Mouse (Mus musculus): Measurements from ENCODE around the gene Cenpa. TPM values are rescaled to one million over a fixed set of nuclear protein-coding genes. Genes with fewer than 3 reads are reported as not detected.

Gene Cenpa
- 1 to 10 TPM; 8.1 to 9.5 TPM for total RNA-seq (2021)
- long read RNA-seq, experiment 1, partial matches to known transcripts, result 0 of 8 reads
- long read RNA-seq, experiment 1, other reads (novel, unspliced or antisense), result 2 of 8 reads
- long read RNA-seq, experiment 2, partial matches to known transcripts, result 0 of 3 reads
- long read RNA-seq, experiment 2, other reads (novel, unspliced or antisense), result 0 of 3 reads

GRCm38 (mm10) chr5:30666391-30667195 is at the start of gene Cenpa:
Gene Cenpa, plus strand, starts transcription at chr5:30666777.
- intact Hi-C loops (cut with DNase I), result no loop called here
- peak; percentile 93 to 98 for DNase-seq (ENCODE audit: low spot score in 2 of 2)

- intact Hi-C loops (cut with DNase I), result no loop called here
- no peak for DNase-seq (ENCODE audit: low spot score in 2 of 2)
These were observed 49.2 kb upstream of the Cenpa start for GRCm38 (mm10) chr5:30617357-30617756.

GRCm38 (mm10) chr5:30617851-30618250 is 48.7 kb upstream of the Cenpa start:
- DNase-seq (ENCODE audit: low spot score in 2 of 2), result no peak
- intact Hi-C loops (cut with DNase I), result no loop called here

GRCm38 (mm10) chr5:30618376-30619003 is 48.1 kb upstream of the Cenpa start:
- intact Hi-C loops (cut with DNase I), result no loop called here
- DNase-seq (ENCODE audit: low spot score in 2 of 2), result no peak

- intact Hi-C loops (cut with DNase I), result no loop called here
- DNase-seq (ENCODE audit: low spot score in 2 of 2), result no peak
These were observed 47.4 kb upstream of the Cenpa start for GRCm38 (mm10) chr5:30619211-30619610.

GRCm38 (mm10) chr5:30620567-30620966 is 46.0 kb upstream of the Cenpa start:
- intact Hi-C loops (cut with DNase I), result no loop called here
- DNase-seq (ENCODE audit: low spot score in 2 of 2), result no peak

- intact Hi-C loops (cut with DNase I), result no loop called here
- no peak for DNase-seq (ENCODE audit: low spot score in 2 of 2)
These were observed 45.3 kb upstream of the Cenpa start for GRCm38 (mm10) chr5:30621211-30621790.

GRCm38 (mm10) chr5:30621844-30622176 is 44.8 kb upstream of the Cenpa start:
- no peak for DNase-seq (ENCODE audit: low spot score in 2 of 2)
- intact Hi-C loops (cut with DNase I), result no loop called here

- intact Hi-C loops (cut with DNase I), result no loop called here
These were observed 44.3 kb upstream of the Cenpa start for GRCm38 (mm10) chr5:30622177-30622840.

GRCm38 (mm10) chr5:30622841-30623185 is 43.8 kb upstream of the Cenpa start:
- intact Hi-C loops (cut with DNase I), result no loop called here
- no peak for DNase-seq (ENCODE audit: low spot score in 2 of 2)

More at GRCm38 (mm10) chr5:30622177-30622840, 44.3 kb upstream of the Cenpa start:
- DNase-seq (ENCODE audit: low spot score in 2 of 2), result peak in 1 of 2 experiments; percentile 33

- intact Hi-C loops (cut with DNase I), result no loop called here
These were observed 43.2 kb upstream of the Cenpa start for GRCm38 (mm10) chr5:30623380-30623779.

GRCm38 (mm10) chr5:30624311-30624710 is 42.3 kb upstream of the Cenpa start:
- intact Hi-C loops (cut with DNase I), result no loop called here
- no peak for DNase-seq (ENCODE audit: low spot score in 2 of 2)

More at GRCm38 (mm10) chr5:30623380-30623779, 43.2 kb upstream of the Cenpa start:
- no peak for DNase-seq (ENCODE audit: low spot score in 2 of 2)

GRCm38 (mm10) chr5:30624908-30625307 is 41.7 kb upstream of the Cenpa start:
- DNase-seq (ENCODE audit: low spot score in 2 of 2), result no peak
- intact Hi-C loops (cut with DNase I), result no loop called here

GRCm38 (mm10) chr5:30625379-30625778 is 41.2 kb upstream of the Cenpa start:
- intact Hi-C loops (cut with DNase I), result no loop called here
- no peak for DNase-seq (ENCODE audit: low spot score in 2 of 2)

- intact Hi-C loops (cut with DNase I), result no loop called here
- DNase-seq (ENCODE audit: low spot score in 2 of 2), result no peak
These were observed 40.1 kb upstream of the Cenpa start for GRCm38 (mm10) chr5:30626331-30627105.

GRCm38 (mm10) chr5:30628511-30628910 is 38.1 kb upstream of the Cenpa start:
- intact Hi-C loops (cut with DNase I), result no loop called here

GRCm38 (mm10) chr5:30630401-30630800 is 36.2 kb upstream of the Cenpa start:
- intact Hi-C loops (cut with DNase I), result no loop called here
- peak; percentile 44 to 49 for DNase-seq (ENCODE audit: low spot score in 2 of 2)

More at GRCm38 (mm10) chr5:30628511-30628910, 38.1 kb upstream of the Cenpa start:
- DNase-seq (ENCODE audit: low spot score in 2 of 2), result no peak

- intact Hi-C loops (cut with DNase I), result no loop called here
- no peak for DNase-seq (ENCODE audit: low spot score in 2 of 2)
These were observed 34.4 kb upstream of the Cenpa start for GRCm38 (mm10) chr5:30632134-30632533.

GRCm38 (mm10) chr5:30636994-30637393 is 29.6 kb upstream of the Cenpa start:
- intact Hi-C loops (cut with DNase I), result loop anchor here (5.0 kb wide), 1 partner anchor 425 kb away; no protein-coding TSS in a partner anchor
- DNase-seq (ENCODE audit: low spot score in 2 of 2), result no peak

All from left cerebral cortex, postnatal 14 days (tissue).